Mouse (Mus musculus): ENCODE results near the gene Ndrg2. TPM values are rescaled to one million over a fixed set of nuclear protein-coding genes. Genes with fewer than 3 reads are reported as not detected.

The Ndrg2 gene
- total RNA-seq (2023) = 1.1 and 1.5 TPM in 2 replicates

DNA sequence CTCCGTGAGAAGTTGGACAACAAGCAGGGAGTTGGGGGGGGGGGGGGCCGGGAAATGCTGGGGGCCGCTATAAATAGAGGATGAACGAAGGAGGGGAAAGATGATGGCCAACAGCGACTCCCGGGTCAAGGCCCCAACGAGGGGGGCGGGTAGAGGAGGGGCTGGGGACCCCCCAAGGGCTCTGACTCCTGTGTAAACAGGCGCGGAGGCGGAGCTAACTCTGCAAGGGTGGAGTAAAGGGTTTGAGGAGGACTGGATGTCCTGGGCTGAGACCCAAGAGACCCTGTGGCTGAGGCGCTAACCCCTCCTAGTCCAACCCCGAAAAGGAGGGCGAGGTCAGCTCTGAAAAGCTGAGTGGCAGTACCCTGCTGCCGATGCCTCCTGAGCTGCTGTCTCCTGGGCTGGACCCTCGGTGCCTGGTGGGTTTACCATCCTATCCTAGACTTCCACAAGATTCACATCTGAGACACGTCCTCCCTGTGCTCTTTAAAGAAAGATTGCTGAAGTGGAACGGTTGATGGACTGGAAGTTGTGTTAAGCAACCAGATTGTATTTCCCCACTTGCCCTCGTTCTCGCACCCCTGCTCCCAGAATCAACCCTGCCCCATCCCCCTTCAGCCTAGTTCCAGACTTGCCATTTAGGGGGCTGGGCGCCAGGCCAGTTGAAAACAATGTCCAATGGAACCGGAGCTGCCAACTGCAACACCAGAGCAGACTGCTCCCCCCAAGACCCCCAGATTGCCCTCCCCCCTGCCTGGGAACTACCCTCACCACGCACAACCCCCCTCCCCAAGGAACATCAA lies at the start of gene Ndrg2:
Ndrg2 (minus strand) TSS at position 199 of the 803 bp plus-strand sequence.

DNA sequence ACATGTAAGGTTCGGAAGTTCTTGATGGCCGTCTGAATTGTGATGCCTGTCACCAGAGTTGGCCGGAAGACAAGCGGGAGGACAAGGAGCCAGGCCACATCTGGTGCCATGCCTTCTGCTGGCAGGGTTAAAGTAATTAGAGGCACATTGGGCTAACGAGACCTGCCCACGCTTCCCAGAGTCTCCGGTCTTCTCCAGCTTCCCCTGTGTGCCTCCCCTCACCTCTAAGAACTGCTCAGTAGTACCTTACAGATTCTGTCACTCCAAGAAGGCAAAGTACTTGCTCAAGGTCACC lies 8.6 kb upstream of the Ndrg2 start, which contains the start of gene Rnase13:
Rnase13 (minus strand) TSS at position 203 of the 295 bp plus-strand sequence.

DNA sequence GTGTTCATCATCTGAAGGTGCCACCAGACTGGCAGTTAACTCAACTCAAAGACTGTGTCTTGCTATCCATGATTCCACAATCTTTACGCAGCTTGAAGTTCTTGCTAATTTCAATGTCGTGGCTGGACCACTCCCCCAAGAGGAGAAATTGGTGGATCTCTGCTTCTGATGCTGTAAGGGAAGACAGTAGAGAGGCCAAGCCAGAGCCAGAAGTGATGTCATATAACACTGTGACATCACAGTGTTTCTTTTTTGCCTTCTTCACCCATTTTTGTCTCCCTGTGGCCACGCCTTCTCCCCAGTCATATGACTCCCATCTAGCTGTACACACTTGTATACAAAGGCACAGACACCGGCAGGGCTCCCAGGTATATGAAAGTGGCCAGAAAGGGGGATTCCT lies 4.2 kb upstream of the Ndrg2 start, which contains the start of gene Tppp2:
Tppp2 (plus strand) TSS at position 301 of the 400 bp plus-strand sequence.

DNA sequence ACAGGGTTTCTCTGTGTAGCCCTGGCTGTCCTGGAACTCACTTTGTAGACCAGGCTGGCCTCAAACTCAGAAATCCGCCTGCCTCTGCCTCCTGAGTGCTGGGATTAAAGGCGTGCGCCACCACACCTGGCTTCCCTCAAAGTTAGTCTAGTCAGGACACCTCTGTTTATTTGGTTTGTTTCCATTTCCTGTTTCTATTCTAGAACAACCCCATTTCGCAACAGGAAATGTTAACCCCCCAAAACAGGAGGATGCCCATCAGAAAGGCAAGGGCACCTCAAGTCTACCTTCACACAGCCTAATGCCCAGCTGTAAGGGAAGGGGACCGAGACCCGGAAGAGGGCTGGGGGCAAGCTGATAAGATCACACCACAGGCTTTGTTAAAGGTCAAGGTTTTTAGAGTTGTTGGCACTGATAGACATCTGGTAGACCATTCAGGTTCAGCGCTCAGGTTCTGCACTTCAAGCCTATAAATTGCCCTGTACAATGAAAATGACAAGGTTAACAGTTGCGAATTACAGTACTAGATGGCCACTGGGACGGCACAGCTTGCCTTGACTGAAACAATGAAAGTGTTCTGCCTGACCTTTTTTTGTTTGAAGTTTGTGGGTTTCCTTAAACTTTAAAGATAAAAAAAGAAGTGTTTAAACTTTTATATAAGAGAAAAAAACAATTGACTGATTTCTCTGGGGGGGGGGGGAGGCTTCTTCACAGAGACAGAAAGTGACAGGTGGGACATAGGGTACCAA lies 21.6 kb downstream of the Ndrg2 start, which contains the start of gene Slc39a2:
Slc39a2 (plus strand) TSS at position 699 of the 749 bp plus-strand sequence.

DNA sequence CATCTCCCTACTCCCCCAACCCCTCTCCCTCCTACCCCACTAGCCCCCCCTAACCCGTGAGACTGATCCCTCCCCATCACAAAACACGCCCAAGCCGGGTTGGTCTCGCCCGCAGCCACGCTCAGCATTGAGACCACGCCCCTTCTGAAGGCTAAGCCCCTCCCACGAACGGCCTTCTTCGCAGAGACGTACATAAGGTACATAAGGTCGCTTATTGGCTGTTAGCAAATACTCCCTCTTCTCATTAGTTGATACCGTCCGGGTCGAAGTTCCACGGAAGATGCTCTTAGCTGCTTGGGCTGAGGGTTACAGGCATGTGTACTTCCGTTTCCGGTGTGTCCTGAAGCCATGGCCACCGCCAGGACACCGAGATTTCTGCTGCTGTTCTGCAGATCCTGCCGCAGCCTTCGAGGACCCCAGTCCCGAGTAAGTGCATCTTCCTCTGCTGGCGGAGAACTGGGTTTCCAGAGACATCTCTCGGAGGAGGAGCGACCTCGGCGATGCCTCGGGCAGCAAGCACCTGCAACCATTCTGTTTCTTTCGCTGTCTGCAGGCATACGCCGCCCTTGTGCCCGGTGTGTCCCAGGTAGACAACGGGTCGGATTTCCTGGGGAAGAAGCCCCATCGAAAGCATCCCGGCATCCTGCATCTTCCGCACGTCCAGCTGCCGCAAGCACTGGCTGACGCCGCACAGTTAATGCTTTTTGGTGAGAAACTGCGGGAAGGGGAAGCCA lies 29.2 kb downstream of the Ndrg2 start, which contains the start of gene Mettl17:
Mettl17 (plus strand) TSS at position 245 of the 734 bp plus-strand sequence.

Other genes with a start within 250 kb of the Ndrg2 start
- gene Gm17079, start 218.7 kb downstream of the Ndrg2 start, total RNA-seq (2023) = not detected in 2 replicates
- gene Gm5800, start 197.0 kb downstream of the Ndrg2 start, total RNA-seq (2023) = not detected in 2 replicates
- gene Ang4, start 140.6 kb downstream of the Ndrg2 start, total RNA-seq (2023) = not detected in 2 replicates
- gene AY358078, start 114.1 kb downstream of the Ndrg2 start, total RNA-seq (2023) = not detected in 2 replicates
- 1.0 TPM in 1 of 2 replicates, not detected in the other for gene Ear6, start 60.5 kb downstream of the Ndrg2 start, total RNA-seq (2023)
- gene Mettl17, start 29.3 kb downstream of the Ndrg2 start, total RNA-seq (2023) = 14.5 and 25.6 TPM in 2 replicates
- 0.16 and 0.32 TPM in 2 replicates for gene Slc39a2, start 21.3 kb downstream of the Ndrg2 start, total RNA-seq (2023)
- gene Tppp2, start 4.3 kb upstream of the Ndrg2 start, total RNA-seq (2023) = not detected in 2 replicates
- not detected in 2 replicates for gene Rnase13, start 8.6 kb upstream of the Ndrg2 start, total RNA-seq (2023)
- 4.5 and 5.0 TPM in 2 replicates for gene Arhgef40, start 70.6 kb upstream of the Ndrg2 start, total RNA-seq (2023)
- gene Tmem253, start 101.5 kb upstream of the Ndrg2 start, total RNA-seq (2023) = not detected in 2 replicates
- 7.0 and 10.8 TPM in 2 replicates for gene Zfp219, start 106.6 kb upstream of the Ndrg2 start, total RNA-seq (2023)
- not detected in 2 replicates for gene Olfr221, start 128.3 kb upstream of the Ndrg2 start, total RNA-seq (2023)
- 337 and 371 TPM in 2 replicates for gene Hnrnpc, start 189.9 kb upstream of the Ndrg2 start, total RNA-seq (2023)
- 0.69 and 1.1 TPM in 2 replicates for gene Rpgrip1, start 196.5 kb upstream of the Ndrg2 start, total RNA-seq (2023)